Mouse (Mus musculus): ENCODE data around the gene Ildr2. TPM values are rescaled to one million over a fixed set of nuclear protein-coding genes. Genes with fewer than 3 reads are reported as not detected.

Ildr2 gene
- polyA plus RNA-seq, 1 experiment from 2014 or later: 1.2 TPM

GRCm38 (mm10) chr1:166342539-166342938, 88.6 kb downstream of the Ildr2 start:
- Histone ChIP-seq H3K9ac (no peak overlapping the region), H3K4me2 (no peak overlapping the region), H3K27me3 (replicated peaks) (no peaks in the 10 kb centered on the region), H3K4me3 (no peak overlapping the region), H3K9me3 (no peaks in the 10 kb centered on the region), H3K27ac (replicated peaks) (no peak overlapping the region), H3K36me3 (no peaks in the 10 kb centered on the region), H3K4me1 (no peaks in the 10 kb centered on the region)
- WGBS: 76% methylated on average over 1 of the region's 1 CpGs
- no peak for ATAC-seq (ENCODE audit: extremely low read depth, insufficient number of reproducible peaks, low FRiP score, low TSS enrichment)

- 73% methylated on average over 5 of the region's 5 CpGs for WGBS
- no peak overlapping the region for H3K4me3 ChIP-seq
- H3K27me3 ChIP-seq (replicated peaks): no peaks in the 10 kb centered on the region
- H3K4me2 ChIP-seq: no peak overlapping the region
- H3K9me3 ChIP-seq: no peaks in the 10 kb centered on the region
- no peak overlapping the region for H3K27ac ChIP-seq (replicated peaks)
- ATAC-seq (ENCODE audit: extremely low read depth, insufficient number of reproducible peaks, low FRiP score, low TSS enrichment): no peak
- H3K4me1 ChIP-seq: no peaks in the 10 kb centered on the region
- no peak overlapping the region for H3K9ac ChIP-seq
- H3K36me3 ChIP-seq: no peaks in the 10 kb centered on the region
Observed at GRCm38 (mm10) chr1:166343586-166343985, 89.6 kb downstream of the Ildr2 start.

GRCm38 (mm10) chr1:166344300-166345077, 90.5 kb downstream of the Ildr2 start:
- H3K27ac ChIP-seq (replicated peaks): no peak overlapping the region
- no peak overlapping the region for H3K9ac ChIP-seq
- ATAC-seq (ENCODE audit: extremely low read depth, insufficient number of reproducible peaks, low FRiP score, low TSS enrichment): no peak
- 75% methylated on average over 8 of the region's 8 CpGs for WGBS
- no peaks in the 10 kb centered on the region for H3K4me1 ChIP-seq
- H3K9me3 ChIP-seq: no peaks in the 10 kb centered on the region
- H3K36me3 ChIP-seq: no peaks in the 10 kb centered on the region
- H3K4me2 ChIP-seq: no peak overlapping the region
- no peaks in the 10 kb centered on the region for H3K27me3 ChIP-seq (replicated peaks)
- H3K4me3 ChIP-seq: no peak overlapping the region

- no peaks in the 10 kb centered on the region for H3K4me1 ChIP-seq
Observed at GRCm38 (mm10) chr1:166345602-166346001, 91.7 kb downstream of the Ildr2 start.

GRCm38 (mm10) chr1:166346906-166347305, 93.0 kb downstream of the Ildr2 start:
- Histone ChIP-seq H3K4me2 (no peak overlapping the region), H3K36me3 (no peaks in the 10 kb centered on the region), H3K9me3 (no peaks in the 10 kb centered on the region), H3K9ac (no peak overlapping the region), H3K27ac (replicated peaks) (no peak overlapping the region), H3K27me3 (replicated peaks) (no peaks in the 10 kb centered on the region), H3K4me3 (no peak overlapping the region), H3K4me1 (no peaks in the 10 kb centered on the region)
- no peak for ATAC-seq (ENCODE audit: extremely low read depth, insufficient number of reproducible peaks, low FRiP score, low TSS enrichment)
- WGBS: 73% methylated on average over 3 of the region's 3 CpGs

More at GRCm38 (mm10) chr1:166345602-166346001, 91.7 kb downstream of the Ildr2 start:
- Histone ChIP-seq H3K4me3 (no peak overlapping the region), H3K27me3 (replicated peaks) (no peaks in the 10 kb centered on the region), H3K9ac (no peak overlapping the region), H3K27ac (replicated peaks) (no peak overlapping the region), H3K36me3 (no peaks in the 10 kb centered on the region), H3K4me2 (no peak overlapping the region), H3K9me3 (no peaks in the 10 kb centered on the region)
- whole genome bisulfite sequencing: 85% methylated on average over 6 of the region's 6 CpGs
- ATAC-seq (ENCODE audit: extremely low read depth, insufficient number of reproducible peaks, low FRiP score, low TSS enrichment): no peak

GRCm38 (mm10) chr1:166349341-166349740, 95.4 kb downstream of the Ildr2 start:
- Histone ChIP-seq H3K36me3 (no peaks in the 10 kb centered on the region), H3K27ac (replicated peaks) (no peak overlapping the region), H3K4me1 (no peaks in the 10 kb centered on the region), H3K4me3 (no peak overlapping the region), H3K9me3 (no peaks in the 10 kb centered on the region), H3K27me3 (replicated peaks) (no peaks in the 10 kb centered on the region), H3K4me2 (no peak overlapping the region), H3K9ac (no peak overlapping the region)
- no peak for ATAC-seq (ENCODE audit: extremely low read depth, insufficient number of reproducible peaks, low FRiP score, low TSS enrichment)
- WGBS: 68% methylated on average over 3 of the region's 3 CpGs

GRCm38 (mm10) chr1:166349751-166350150, 95.8 kb downstream of the Ildr2 start:
- Histone ChIP-seq H3K4me1 (no peaks in the 10 kb centered on the region), H3K36me3 (no peaks in the 10 kb centered on the region), H3K4me2 (no peak overlapping the region), H3K27me3 (replicated peaks) (no peaks in the 10 kb centered on the region), H3K9ac (no peak overlapping the region), H3K27ac (replicated peaks) (no peak overlapping the region), H3K4me3 (no peak overlapping the region), H3K9me3 (no peaks in the 10 kb centered on the region)
- 78% methylated on average over 11 of the region's 11 CpGs for WGBS
- ATAC-seq (ENCODE audit: extremely low read depth, insufficient number of reproducible peaks, low FRiP score, low TSS enrichment): no peak

GRCm38 (mm10) chr1:166360157-166360855, 106.4 kb downstream of the Ildr2 start:
- WGBS: 25% methylated on average over 14 of the region's 14 CpGs
- no peak for ATAC-seq (ENCODE audit: extremely low read depth, insufficient number of reproducible peaks, low FRiP score, low TSS enrichment)
- Histone ChIP-seq H3K27me3 (replicated peaks) (peaks cover 2% of the 10 kb centered on the region; the same call in 1 of the 2 replicates), H3K4me3 (no peak overlapping the region), H3K4me2 (no peak overlapping the region), H3K4me1 (no peaks in the 10 kb centered on the region), H3K27ac (replicated peaks) (no peak overlapping the region), H3K36me3 (no peaks in the 10 kb centered on the region), H3K9ac (no peak overlapping the region), H3K9me3 (no peaks in the 10 kb centered on the region)

- H3K9ac ChIP-seq: no peak overlapping the region
- no peaks in the 10 kb centered on the region for H3K9me3 ChIP-seq
- H3K4me1 ChIP-seq: no peaks in the 10 kb centered on the region
- ATAC-seq (ENCODE audit: extremely low read depth, insufficient number of reproducible peaks, low FRiP score, low TSS enrichment): no peak
- no peak overlapping the region for H3K4me3 ChIP-seq
- H3K4me2 ChIP-seq: no peak overlapping the region
- H3K36me3 ChIP-seq: no peaks in the 10 kb centered on the region
- WGBS: 64% methylated on average over 5 of the region's 5 CpGs
- no peak overlapping the region for H3K27ac ChIP-seq (replicated peaks)
- peaks cover 2% of the 10 kb centered on the region; the same call in 1 of the 2 replicates for H3K27me3 ChIP-seq (replicated peaks)
Observed at GRCm38 (mm10) chr1:166360896-166361295, 107.0 kb downstream of the Ildr2 start.

- Histone ChIP-seq H3K9me3 (no peaks in the 10 kb centered on the region), H3K27me3 (replicated peaks) (peaks cover 2% of the 10 kb centered on the region; the same call in 1 of the 2 replicates), H3K27ac (replicated peaks) (no peak overlapping the region), H3K4me3 (no peak overlapping the region), H3K9ac (no peak overlapping the region), H3K36me3 (no peaks in the 10 kb centered on the region), H3K4me2 (no peak overlapping the region), H3K4me1 (no peaks in the 10 kb centered on the region)
- WGBS: 61% methylated on average over 3 of the region's 3 CpGs
- no peak for ATAC-seq (ENCODE audit: extremely low read depth, insufficient number of reproducible peaks, low FRiP score, low TSS enrichment)
Observed at GRCm38 (mm10) chr1:166361842-166362241, 107.9 kb downstream of the Ildr2 start.

- no peak overlapping the region for H3K4me3 ChIP-seq
- no peak for ATAC-seq (ENCODE audit: extremely low read depth, insufficient number of reproducible peaks, low FRiP score, low TSS enrichment)
- no peak overlapping the region for H3K27ac ChIP-seq (replicated peaks)
- no peak overlapping the region for H3K9ac ChIP-seq
- H3K4me2 ChIP-seq: no peak overlapping the region
- H3K36me3 ChIP-seq: no peaks in the 10 kb centered on the region
- WGBS: 77% methylated on average over 3 of the region's 3 CpGs
- H3K27me3 ChIP-seq (replicated peaks): peaks cover 2% of the 10 kb centered on the region; the same call in 1 of the 2 replicates
- H3K4me1 ChIP-seq: no peaks in the 10 kb centered on the region
- H3K9me3 ChIP-seq: no peaks in the 10 kb centered on the region
Observed at GRCm38 (mm10) chr1:166362659-166363058, 108.7 kb downstream of the Ildr2 start.
